Mouse (Mus musculus): ENCODE data around the gene Cab39l.

Gene Cab39l

DNA sequence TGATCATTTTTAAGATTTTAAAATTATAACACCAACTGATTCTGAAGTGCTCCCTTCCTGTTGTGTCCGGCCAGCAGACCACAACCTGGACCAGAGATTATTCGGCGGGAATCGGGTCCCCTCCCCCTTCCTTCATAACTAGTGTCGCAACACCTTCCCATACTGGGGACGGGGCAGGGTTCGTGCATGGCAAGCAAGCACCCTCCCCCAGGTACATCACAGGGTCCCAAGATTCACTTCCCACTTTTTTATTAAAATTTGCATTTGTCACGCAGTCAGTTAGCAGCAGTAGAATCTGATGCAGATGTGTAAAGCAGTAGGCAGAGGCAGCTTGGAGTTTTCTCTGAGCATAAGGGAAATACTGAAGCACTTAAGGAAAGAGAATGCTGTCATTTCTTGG is 64.1 kb downstream of the Cab39l start:
- no peak for DNase-seq (ENCODE audit: extremely low read depth, low read depth, low spot score)

DNA sequence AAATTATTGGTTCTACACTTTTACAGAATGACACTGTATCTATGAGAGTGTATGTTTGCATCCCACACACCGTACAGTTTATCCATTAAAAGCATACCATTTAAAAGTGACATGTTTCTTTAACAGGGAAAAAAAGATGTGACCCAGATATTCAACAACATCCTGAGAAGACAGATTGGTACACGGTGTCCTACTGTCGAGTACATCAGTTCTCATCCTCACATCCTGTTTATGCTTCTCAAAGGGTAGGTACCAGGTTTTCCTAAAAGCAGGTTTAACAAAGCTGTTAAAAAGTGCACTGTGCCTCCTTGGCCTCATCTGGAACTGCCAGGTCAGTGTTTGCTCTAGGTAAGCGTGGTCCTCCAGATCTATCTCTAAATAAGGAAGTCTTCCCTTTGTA is 65.4 kb downstream of the Cab39l start:
- DNase-seq (ENCODE audit: extremely low read depth, low read depth, low spot score), result no peak

DNA sequence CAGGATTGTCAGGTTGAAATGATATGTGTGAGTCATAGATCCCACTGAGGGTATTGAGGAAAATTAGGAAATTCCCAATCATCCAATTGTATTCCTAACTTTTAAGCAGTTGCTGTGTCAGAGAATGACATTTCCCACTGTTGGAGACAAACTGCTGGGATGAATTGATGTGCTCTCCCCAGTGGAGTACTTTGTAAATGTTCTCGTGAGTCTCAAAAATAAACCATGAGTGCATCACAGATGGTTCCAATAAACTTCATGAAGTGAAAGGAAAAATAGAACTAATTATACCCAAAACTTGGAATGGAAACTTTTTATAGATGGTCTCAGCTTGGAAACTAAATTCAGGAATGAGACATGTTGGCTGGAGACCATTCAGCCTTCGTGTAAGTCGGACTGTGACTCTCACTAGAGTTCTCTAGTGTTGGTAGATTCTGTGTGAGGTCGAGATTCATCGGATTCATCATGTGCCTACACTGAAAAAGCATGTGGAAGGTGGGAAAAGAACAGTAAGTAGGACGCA is 73.2 kb downstream of the Cab39l start:
- DNase-seq (ENCODE audit: extremely low read depth, low read depth, low spot score), result no peak

DNA sequence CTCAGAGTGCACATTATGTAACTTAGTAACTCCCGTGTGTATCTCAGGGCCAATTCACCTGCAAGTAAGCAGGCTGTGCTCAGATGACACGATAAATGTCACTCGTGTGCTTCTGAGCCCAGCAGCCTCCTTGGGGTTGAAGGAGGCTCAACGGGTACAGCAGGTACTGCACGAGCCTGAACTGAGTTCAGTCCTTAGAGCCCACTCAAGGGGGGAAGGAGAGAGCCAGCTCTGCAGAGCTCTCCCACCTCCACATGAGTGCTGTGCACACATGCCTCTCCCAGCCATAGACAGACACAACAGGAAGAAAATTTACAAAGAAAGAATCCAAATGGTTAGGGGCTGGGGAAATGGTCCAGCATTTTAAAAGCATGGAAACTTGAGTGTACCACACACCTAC is 85.1 kb downstream of the Cab39l start:
- no peak for DNase-seq (ENCODE audit: extremely low read depth, low read depth, low spot score)

DNA sequence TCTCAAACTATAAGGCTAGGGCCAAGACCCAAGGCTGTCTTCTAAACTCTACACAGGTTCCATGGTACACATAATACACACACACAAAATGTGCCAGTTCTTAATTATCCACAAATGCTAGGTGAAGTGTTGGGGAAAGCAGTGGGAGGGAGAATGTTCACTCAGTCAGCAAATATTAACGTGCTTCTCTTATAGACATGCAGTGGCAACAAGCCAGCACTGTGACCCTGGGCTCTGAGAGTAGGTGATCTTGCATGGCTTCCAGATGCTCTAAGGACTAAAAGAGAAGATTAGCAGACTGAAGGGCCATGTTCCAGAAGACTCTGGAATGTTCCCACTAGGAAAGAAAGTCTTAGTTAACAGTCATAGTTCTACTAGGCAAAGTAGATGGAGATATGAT is 90.0 kb downstream of the Cab39l start:
- DNase-seq (ENCODE audit: extremely low read depth, low read depth, low spot score), result no peak

DNA sequence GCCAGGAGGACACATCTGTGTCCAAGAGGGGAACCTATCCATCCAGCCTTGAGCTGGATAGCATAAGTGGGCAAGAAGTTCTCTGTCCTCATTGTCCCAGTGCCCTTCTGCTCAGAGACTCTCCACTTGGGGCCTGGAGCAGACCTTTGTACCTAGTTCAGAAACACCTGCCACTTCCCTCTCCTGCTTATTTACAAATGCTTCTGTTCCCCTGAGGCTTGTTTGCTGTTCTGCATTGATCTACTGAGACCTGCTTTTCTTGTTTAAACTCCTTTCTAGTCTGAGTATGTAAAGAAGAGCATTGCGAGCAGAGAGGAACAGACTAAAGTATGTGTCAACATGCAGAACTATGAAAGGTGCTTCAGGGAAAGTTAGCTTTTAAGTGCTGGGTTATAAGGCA is 92.2 kb downstream of the Cab39l start:
- DNase-seq (ENCODE audit: extremely low read depth, low read depth, low spot score), result no peak

DNA sequence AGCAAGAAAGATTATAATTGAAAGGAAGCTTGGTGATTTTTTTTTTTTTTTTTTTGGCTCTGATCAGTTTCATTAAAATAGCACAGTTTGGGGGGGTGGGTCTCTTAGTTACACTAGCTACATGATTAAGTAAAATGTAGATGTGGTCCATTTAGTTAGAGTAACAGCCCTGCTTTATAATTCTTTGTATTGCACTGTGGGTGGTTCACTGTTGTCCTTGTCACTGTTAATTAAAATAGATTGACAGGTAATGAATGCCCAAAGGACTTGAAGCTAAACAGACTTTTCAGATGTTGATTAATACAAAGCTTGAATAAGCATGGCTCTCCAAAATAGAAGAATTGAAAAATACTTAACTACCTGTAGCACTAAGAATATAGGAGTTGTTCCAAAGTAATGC is 93.1 kb downstream of the Cab39l start:
- DNase-seq (ENCODE audit: extremely low read depth, low read depth, low spot score), result no peak

DNA sequence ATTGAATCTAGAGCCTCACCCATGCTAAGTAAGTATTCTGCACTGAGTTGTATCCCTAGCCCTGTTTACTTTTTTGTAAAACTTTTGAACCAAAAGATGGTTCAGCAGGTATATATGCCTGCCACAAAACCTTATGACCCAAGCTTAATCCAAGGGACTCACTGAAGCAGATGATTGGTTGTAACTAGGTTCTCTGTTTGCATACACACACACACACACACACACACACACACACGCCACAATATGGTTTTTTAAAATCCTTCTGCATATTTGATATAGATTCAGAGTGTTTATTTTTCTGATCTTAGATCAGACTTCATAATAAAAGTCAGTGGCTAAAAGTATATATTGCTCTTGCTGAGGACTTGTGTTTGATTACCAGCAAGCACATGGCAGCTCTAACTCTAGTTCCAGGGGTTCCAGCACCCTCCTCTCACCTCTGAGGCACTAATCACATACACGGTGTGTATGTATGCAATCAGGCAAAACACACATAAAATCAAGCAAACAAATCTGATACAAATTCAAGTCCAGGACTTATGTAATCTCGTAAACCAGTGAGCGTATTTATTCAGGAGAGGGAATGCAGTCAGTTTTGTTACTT is 97.2 kb downstream of the Cab39l start:
- DNase-seq (ENCODE audit: extremely low read depth, low read depth, low spot score), result no peak

DNA sequence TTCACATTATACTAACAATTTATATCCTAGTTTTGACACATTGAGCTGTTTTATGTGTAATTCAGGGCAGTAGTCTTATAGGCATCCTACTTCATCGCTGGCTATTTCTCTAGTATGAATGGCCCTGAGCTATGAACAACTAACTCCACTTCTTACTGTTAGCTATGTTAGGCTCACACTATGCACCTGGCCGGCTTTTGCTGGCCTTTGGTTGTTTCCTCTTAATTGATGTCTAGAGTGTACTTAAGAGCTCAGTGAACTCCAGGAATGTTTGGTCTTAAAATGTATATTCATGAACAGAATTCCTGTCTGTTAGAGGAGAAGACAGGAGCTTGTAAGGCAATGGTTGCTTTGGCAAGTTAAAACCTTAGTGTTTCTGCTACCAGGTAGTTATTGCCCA is 99.5 kb downstream of the Cab39l start:
- DNase-seq (ENCODE audit: extremely low read depth, low read depth, low spot score), result no peak

DNA sequence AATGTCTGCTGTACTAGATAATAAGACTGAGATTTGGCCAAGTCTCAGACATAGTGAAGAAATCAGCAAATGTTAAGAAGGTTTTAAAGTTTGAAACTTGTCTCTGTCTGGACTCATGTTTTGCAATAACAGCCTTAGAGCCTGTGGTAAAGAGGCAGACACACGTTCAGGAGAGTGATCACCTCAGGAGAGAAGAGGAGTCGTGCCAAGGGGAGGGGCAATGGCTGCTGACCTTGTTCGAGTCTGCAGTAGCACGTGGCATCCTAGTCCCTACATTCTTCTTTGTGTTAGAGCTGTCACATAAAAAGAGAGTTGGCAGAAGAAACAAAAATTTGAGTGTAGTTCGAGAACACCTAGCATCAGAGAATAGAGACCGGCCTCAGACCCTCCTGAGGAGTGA is 100.0 kb downstream of the Cab39l start:
- DNase-seq (ENCODE audit: extremely low read depth, low read depth, low spot score), result no peak

DNA sequence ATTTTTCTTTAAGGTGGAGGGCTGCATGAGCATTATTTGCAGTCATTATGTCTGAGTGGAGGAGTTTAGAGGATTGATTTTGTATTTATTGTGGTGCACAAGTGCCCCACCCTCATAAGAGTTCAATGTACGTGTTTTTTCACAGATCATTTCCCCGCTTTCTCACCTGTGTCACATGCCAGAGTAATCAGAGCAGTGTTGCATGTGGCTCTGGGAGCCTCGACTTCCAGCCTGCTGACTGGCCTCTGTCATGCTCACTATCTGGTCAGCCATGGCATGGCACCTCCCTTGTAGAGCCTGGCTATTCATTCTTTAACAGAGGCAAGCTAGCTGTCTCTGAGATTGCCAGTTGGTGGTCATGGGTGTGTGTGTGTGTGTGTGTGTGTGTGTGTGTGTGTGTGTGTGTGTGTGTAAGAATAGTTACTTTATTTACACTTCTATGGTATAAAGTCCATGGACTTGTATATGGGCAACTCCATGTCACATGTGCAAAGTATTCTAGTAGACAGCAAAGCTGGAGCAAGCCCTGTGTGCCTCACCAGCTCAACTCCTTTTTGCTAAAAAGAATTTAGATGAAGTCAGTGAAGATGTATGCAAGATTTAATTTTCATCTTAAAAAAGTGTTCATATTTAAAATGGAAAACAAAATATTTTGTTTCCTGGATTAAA is 102.5 kb downstream of the Cab39l start:
- no peak for DNase-seq (ENCODE audit: extremely low read depth, low read depth, low spot score)

DNA sequence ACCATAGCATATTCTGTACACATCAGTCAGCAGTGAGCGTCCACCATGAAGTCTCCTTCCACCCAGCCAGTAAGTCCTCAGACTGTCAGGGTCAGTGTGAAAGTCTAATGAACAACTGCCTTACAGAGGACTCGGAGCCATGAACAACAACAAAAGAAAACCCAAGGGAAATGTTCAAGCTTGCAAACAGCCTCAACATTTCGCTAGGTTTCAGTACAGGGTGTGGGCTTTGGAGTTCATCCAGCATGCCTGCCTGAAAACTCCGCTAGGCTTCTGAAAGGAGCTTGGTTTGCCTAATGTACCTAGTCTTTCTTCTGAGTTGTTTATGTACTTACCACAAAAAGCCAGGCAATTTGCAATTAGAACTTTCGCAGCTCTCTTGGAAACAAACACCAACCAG is 103.2 kb downstream of the Cab39l start:
- no peak for DNase-seq (ENCODE audit: extremely low read depth, low read depth, low spot score)

DNA sequence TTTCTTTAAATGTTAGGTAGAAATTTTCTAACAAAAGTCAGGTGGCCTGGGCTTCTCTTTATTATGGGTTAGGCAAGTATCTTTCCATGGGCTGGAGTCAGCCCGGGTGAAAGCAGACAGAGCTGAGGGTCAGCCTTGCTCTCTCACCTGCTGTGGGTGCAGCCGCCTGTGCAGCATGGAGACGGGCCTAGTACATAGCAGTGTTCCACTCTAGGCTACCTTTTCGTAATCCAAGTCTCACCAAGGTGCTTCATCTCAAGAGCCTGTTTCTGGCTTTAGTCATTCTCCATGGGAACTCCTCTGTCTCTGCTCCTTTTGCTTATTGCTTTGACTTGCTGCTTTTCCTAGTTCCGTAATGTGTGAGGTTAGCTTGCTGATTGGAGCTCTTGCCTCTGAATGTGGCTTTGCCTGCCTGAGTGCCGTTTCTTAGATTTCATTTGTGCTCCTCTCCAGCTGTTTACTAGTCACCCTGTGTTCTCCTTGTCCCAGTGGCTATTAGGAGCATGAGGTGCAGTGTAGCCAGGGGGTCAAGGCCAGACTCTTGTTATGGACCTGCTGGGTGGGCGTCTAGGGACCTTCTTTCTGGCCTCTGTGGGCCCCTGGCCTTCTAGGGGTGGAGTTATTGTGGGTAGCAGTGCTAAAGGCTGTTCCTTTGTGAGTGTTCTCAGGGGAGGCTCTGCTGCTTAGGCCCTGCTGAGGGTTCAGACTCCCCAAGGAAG is 105.5 kb downstream of the Cab39l start:
- DNase-seq (ENCODE audit: extremely low read depth, low read depth, low spot score), result no peak

DNA sequence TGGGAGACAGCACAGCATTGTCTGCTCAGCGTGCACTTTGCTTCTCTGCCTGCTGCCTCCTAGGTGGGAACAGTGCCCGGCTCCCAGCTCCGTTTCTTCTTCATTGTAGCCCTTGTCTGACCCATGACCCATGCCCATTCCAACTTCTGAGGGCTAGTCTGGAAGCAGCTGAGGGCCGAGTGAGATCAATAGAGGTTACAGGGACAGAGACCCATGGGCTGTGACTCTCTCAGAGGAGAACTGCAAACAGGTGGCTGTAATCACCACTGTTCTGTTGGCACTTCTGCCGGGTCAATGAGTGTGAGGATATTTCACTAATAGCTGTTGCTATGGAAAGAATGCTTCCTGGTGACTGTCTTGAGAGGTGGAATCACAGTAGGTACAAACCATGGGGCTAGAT is 106.8 kb downstream of the Cab39l start:
- DNase-seq (ENCODE audit: extremely low read depth, low read depth, low spot score), result no peak

DNA sequence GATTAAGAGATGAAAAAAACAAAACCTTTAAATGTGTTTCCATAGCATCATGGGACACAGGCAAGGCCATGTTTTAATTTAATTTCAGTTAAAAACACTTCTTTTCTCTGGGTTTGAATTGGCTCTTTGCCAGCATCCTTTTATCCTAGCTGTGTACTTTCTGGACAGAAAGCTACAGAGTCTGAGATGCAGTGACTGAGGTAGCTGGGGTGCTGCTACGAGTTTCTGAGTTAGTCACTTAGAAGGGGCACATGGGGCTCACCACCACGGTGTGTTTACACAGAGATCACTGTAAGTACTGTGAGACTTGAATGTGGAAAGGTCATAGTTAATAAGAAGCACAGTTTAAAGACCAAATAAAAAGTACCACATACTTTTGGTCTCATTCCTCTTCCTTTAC is 107.8 kb downstream of the Cab39l start:
- DNase-seq (ENCODE audit: extremely low read depth, low read depth, low spot score), result no peak

DNA sequence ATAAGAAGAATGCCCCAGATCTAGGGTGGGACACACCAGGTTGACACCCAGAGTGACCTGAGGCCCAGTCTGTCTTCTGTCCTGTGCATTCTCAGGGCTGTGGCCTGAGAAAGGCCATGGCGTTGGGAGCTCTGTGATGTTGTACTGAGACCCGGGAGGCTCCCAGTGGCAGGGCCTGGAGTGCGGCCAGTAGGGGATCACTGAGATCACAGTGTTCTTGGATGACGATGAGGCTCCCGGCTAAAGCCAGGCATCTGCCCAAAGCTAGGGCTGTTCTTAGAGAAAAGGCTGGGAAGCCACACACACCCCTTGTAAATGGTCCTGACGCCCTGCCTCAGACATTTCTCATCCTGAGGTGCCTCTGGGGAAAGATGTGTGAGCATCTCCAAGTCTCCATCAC is 108.3 kb downstream of the Cab39l start:
- DNase-seq (ENCODE audit: extremely low read depth, low read depth, low spot score), result no peak

DNA sequence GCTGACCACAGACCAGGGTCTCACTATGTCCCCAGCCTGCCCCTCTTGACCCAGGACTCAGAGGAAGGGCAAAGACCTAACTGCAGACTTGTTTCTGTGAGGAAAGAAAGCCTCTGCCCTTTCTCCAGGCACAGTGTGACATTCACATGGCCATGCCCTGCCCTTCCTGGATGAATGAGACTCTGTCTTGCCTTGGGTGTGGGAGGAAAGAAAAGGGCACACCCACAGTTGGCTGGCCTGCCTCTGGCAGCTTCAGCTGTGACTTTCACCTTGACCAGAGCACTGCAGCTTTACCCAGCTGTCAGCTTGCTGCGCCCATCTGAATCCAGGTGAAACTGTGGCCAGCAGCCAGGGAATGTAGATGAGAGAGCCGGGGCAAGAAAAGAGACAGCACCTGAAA is 110.1 kb downstream of the Cab39l start:
- no peak for DNase-seq (ENCODE audit: extremely low read depth, low read depth, low spot score)

DNA sequence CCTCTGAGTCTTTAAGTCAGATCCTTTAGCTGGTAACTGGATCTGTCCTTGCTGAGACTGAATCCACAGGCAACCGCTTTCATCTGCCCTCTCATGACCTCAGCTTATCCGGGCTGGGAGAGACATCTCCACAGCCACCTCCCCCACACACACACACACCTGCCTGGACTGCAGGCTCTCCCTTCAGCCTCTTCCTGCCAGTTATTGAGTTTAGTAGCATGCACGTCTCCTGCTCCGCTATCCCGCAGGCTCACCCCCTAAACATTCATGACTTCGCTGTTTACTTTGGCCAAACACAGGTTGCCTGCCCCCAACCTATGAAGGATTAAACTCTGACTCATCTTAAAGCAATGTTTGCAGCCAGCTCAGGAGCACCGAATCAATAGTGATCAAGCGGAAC is 111.2 kb downstream of the Cab39l start:
- no peak for DNase-seq (ENCODE audit: extremely low read depth, low read depth, low spot score)

DNA sequence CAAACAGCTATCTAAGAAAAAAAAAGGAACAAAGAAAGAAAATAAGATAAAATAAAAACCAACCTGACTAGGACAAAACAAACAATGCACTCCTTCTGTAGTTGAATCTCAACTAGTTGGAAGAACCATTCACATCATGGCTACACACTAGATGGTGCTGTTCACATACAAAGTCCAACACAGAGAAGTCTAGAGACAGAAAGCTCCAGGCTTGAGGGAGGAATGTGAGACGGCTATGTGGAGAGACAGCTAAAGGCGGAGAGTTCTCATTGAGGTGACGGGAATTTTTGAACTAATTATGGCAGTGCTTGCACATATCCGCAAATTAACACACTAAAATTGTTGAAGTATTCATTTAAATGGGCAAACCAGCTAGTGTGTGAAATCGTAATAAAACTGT is 113.3 kb downstream of the Cab39l start:
- DNase-seq (ENCODE audit: extremely low read depth, low read depth, low spot score), result no peak

DNA sequence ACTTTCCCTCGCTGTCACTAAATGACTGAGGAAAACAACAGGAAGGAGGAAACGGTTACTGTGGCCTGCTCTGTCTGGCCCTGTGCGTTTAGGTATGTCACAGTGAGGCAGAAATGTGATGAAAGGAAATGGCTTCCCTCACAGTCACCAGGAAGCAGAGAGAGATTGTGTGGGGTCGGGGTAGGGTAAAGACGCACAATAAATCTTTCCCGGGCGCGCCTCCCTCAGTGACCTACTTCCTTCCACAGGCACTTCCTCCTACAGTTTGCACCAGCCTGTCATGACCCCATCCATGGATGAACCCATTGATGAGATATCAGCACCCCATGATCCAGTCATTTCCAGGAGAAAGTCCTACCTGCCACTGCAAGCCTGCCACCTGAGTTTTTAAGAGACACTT is 114.2 kb downstream of the Cab39l start:
- DNase-seq (ENCODE audit: extremely low read depth, low read depth, low spot score), result no peak

DNA sequence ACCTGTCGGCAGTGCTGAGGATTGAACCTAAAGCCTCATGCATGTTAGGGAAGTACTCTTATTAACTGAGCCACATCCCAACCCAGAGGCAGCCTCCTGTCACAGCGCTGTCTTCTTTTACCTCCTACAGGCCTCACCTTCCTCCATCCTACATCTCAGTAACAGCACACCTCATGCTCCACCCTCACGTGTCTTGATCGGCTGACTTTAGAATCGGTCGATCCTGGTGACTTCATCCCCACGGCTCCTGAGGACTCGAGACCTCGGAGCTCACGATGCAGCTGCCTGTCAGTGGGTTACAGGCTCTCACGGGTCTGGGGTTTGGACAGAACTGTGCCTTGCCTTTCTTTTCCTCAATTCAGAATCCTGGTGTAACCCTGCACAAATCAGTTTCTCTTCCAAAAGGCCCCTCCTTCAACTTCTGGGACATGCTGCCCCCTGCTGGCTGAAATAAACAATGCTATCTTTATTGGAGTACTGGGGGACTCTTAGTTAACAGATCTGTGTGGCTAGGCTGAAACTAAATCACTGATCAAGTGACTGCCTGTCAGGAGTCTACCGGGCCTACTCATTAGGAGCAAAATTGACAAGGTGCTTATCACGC is 115.3 kb downstream of the Cab39l start:
- no peak for DNase-seq (ENCODE audit: extremely low read depth, low read depth, low spot score)

DNA sequence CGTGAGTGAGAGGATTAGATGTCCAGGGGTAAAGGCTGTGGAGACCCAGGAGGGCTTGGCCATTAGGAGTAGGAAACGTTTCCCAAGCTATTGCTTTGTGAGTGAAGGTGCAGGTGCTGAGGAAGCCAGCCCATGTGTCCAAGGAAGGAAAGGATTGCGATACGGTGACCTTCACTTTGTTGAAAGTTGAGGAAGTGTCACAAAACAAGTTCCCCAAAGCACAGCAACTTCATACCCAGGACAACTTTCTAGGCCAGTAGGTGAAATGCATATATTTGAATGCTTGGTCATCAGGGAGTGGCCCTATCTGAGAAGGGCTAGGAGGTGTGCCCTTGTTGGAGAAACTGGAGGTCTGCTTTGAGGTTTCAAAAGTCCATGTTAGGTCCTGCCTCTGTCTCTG is 116.3 kb downstream of the Cab39l start:
- DNase-seq (ENCODE audit: extremely low read depth, low read depth, low spot score), result no peak

Measured in fat pad, adult 2 months (tissue).